Mouse (Mus musculus) layer of hippocampus, adult 8-10 months (tissue): ENCODE results near the gene Ihh. TPM values are rescaled to one million over a fixed set of nuclear protein-coding genes. Genes with fewer than 3 reads are reported as not detected.

Experiments used
- DNase-seq, 2 experiments: peaks; one replicate each; pipeline ENCODE4 v3.0.0; 2022; ENCODE audit warnings: low spot score in 2 of 2
- total RNA-seq, 4 experiments: library from RNA; stranded (reverse); gene quantifications; 2 replicates each; pipeline ENCODE4 v1.2.4; 2022

Gene Ihh
- total RNA-seq = under 1 TPM in 3 of 4 experiments, not detected in 1; 0.20 to 0.37 (median 0.32) TPM

DNA sequence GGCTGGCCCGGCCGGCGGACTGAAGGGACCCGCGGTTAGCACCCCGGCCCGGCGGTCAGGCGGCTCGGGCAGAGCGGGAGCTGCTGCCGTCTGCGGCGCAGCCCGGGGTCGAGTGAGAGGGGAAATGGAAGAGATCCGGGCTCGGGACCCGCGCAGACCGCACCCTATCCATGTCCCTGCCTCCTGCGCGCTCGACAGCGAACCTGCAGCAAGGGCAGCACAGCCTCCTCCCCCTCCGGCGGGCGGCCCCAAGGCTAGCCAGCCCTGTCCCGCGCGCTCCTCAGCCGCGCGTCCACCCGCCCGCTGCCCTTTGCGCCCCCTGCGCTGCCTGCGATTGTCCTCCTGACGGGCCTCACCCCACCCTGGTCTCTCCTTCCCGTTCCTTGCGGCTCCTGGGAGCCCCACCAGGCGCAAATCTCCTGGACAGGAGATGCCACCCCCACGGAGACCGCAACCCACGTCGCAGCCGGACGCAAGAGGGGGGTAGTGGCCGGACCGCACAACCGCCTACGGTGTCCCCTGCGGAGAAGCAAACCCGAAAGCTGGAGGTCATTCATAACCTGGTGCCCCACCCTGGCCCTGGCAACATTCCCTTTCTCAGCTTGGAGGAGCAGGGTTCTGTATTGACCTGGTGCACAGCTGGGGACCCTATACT, at the start of gene Ihh:
Gene Ihh, minus strand, starts transcription at position 117 of the 655 bp plus-strand sequence.
- no peak for DNase-seq

DNA sequence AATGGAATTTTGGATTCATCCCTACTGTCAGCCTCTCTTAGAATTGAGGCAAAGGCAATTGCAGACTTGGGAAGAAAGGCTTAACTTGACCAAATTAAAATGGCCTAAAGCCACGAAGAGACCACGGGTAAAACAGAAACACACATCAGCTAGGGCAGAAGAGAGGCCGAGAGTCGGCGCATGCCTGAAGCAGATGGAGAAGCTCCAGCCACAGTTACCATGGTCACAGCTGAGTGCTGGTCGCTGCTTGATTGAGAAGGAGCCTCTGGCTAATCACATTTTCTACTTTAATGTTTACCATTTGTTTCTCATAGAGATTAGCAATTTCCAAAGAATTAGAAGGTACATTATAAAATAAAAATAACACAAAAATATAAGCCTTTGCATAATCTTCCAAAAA, 49.7 kb upstream of the Ihh start:
- DNase-seq = peak; percentile 8 to 20

DNA sequence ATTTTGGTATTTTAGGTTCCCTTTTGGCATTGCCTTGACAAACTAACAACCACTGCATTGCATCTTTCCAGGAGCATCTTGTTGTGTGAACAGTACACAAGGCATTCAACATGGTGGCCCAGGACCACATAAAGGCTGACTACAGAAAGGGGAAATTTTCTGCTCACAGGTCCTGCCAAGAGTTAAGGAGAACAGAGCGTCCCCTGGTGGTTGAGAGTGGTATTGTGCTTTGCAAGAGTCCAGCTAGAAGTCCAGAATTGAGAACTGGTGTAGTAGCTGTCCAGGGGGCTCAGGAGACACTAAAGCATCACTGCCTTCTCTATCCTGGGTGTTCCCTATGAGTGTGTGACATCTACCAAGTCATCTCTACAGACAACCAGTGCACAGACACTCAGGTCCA, 49.0 kb upstream of the Ihh start:
- DNase-seq = peak; percentile 5 to 38

DNA sequence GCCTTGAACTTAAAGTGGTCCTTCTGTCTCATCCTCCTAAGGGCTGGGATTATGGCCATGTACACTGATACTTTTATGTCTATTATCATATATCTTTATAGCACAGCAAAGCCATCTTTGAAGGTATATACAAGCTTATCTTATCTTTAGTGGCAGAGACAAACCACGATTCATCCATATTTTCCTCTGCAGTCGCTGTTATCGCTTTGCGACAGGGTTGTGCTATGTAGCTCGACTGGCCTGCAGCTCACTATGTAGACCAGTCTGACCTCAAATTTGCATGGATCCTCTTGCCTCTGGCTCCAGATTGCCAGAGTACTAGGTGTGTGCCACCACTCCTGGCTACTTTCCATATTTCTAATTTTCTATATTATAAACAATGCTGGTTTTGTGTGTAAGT, 47.7 kb upstream of the Ihh start:
- no peak for DNase-seq

DNA sequence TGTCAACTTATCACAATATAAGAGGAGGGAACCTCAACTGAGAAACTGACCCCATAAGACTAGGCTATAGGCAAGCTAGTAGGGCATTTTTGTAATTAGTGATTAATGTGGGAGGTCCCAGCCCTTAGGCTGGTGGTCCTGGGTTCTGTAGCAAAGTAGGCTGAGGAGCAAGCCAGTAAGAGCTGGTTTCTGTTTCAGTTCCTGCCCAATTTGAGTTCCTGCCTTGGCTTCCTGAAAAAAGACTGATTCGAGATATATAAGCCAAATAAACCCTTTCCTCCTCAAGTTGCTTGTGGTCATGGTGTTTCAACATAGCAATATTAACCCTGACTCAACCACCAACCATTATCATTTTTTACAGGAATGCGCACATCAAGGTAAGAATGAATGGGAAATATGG, 45.8 kb upstream of the Ihh start:
- DNase-seq = no peak

DNA sequence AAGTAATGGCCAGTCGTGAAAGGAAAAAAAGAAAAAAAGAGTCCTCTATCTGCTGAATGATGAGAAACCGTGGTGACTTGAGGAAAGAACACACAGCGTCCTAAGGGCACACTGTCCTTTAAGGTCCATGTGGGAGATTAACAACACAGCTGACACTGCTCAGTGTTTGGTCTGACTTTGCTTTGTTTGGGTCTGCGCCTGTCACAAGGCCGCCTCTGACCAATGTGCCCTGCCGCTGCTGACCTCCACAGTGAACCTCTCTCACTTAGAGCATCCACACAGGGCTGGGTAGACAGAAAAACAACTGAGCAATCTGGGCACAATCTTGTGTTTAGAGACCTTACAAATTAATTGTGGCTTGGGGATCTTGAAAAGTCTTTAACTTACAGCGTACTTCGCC, 25.5 kb upstream of the Ihh start:
- DNase-seq = no peak

DNA sequence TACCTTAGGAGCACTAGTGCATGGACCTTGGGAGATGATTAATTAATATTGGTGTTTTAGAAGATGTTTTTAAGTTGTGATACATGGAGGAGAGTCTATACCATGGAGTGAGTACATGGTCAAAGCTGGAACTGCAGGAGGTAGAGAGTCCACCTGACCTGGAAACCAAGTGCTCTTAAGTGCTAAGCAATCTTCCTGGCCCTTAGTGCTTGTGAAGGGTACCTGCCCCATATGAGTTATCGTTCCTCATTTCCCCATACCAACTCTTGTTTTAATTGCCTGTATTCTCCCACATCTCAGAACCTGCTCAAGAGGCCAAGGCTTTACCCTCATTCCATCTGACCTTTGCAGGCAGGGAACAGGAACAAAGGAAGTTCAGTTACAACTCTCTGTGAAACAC, 24.5 kb upstream of the Ihh start:
- no peak for DNase-seq

DNA sequence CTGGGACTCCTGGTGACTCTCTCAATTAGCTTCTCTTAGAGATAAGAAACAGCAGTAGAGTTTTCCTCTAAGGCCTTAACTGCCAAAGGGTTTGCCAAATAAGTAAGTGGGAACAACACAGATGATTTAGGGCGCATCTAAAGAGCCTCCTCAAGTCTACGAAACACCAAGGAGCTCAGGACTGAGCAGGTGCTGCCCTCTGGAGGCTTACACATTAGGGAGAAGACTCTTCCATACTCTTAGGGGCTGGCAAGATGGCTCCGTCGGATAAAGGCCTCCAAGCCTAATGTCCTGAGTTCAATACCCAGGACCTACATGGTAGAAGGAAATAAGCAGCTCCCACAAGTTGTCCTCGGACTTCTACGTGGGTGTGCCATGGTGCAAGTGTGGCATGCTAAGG, 22.1 kb upstream of the Ihh start:
- no peak for DNase-seq

DNA sequence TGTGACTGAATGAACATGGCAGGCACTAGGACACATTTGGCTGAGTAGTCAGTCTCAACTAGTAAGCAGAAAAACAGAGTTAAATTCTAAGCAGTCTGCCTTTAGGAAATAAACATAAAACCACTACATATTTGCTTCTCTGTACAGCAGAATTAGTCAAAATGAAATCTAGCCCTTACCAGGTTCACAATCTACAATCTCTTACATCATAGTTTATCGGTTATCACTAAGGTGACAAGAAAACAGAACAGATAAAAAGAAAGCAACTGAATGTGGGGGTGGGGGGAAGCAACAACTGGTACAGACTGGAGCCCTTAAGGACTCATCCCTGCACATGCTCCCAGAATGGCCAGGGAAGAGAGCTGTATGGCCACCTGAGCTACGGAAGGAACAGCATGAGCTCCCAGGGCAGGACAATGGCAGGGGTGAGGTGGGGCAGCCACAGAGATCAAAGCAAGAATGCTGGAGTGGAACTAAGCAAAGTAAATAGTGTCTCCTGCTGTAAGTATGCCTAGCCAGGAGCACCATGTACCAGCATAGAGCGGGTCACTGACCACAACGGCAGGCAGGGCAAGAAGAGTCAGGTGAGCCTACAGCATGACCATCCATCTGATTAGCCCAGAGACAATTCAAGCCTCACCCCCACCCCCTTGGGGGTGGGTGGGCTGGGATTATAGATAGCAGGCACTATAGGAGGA, 20.0 kb upstream of the Ihh start:
- DNase-seq = no peak

DNA sequence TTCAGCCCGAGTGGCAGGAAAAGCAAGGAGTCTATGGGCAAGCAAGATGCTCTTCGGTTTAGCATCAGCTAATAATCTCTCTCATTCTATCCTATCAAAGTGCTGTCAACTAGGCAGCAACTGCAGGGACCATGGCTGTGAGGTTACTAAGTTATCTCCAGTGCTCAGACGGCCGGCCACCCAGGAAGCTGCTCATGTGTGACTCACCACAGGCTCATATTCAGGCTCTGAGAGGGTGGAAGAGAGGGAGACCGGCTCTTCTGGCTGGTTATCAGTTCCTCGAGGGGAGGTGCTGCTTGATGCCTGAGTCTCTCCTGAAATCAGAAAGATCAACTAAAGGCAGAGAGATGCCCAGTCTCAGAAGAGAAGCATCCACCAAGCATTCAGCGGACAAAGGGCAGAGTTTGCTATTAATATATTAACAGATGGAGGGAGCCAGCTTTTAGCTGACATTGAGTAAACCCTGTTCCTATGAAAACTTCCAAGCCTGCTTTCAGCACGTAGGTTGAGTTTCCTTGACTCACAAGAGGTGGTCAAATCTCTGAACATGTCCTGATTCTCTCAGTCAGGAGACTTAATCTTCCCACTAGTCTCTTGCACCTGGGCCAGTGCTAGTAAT, 16.6 kb upstream of the Ihh start:
- no peak for DNase-seq

DNA sequence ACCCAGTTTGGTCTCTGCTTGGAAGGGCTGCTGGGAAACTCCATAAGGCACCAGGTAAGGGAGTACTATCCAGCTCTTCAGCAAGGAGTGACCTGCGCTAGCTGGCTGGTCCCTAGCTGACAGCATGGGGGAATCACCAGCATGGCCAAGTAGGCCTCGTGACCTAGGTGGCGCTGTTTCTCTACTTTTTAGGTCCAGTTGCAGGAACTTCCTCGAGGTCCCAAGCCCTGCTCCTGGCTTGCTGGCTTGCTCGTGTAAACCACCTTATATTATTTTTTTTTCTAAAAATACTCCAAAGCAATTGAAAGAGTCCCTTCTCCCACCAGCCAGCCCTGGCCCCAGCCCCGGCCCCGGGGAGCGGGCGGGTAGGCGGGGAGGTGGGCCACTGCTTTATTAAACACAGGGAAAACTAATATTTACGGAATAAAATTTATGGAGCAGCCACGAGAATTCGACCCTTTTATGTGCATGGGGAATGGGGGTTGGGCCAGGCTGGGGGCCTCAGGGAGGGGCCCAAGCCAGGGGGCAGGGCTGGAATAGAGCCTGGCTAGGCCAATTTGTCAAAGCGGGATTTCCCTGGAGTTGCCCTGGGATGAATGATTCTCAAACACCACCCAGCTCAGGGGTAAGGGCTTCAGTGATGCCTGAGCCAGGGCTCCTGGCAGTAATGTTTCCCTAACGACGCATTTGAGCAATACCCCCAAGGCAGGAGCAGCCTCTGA, 13.2 kb upstream of the Ihh start:
- DNase-seq = peak; percentile 41 to 71

DNA sequence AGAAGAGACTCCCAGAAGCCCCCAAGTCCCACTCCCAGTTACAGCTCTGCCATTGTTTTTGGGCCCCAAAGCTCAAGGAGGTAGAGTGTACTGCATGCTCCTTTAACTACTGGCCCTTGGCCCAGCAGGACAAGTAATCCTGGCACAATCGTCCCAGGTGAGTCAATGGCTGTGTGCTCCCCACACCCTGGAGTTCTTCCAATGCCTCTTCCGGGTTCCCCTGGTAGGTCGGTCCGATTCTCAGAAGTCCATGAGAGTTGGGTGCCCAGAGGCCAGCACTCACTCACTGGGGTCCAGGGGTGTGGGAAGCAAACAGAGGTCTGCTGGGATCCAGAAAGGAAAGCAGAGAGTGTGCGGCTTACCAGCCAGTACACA, 11.4 kb upstream of the Ihh start:
- DNase-seq = no peak

DNA sequence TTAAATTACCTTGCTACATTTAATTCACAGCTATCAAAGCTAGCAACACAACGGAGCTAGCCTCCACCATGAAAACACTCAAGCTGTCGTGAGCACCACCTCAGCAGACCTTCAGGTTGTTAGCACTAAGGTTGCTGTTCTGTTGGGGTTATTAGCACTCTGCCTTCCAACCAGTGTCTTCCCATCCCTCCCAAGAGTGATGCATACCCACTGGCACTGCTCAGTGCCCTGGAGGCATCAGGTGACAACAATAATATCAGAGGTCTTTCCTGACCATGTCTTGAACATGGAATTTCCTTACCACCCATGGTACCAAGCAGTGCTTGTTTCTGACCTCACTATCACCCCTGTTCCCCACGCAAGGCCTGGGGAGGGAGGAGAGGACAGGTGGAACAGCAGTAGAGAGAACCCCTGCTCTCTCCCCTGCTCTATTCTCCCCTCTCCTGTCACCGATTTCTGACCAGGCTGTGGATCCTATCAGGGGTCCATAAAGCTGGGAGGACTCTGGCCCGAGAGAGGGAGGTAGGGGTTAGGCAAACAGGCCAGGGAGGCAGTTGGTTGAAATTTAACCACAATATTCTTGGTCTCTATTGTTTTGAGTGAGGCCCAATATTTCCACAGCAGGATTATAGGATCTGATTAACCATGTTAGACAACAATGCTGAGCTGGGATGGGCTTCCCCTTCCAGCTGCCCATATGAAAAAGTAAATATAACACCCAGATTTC, 10.8 kb upstream of the Ihh start:
- DNase-seq = no peak

DNA sequence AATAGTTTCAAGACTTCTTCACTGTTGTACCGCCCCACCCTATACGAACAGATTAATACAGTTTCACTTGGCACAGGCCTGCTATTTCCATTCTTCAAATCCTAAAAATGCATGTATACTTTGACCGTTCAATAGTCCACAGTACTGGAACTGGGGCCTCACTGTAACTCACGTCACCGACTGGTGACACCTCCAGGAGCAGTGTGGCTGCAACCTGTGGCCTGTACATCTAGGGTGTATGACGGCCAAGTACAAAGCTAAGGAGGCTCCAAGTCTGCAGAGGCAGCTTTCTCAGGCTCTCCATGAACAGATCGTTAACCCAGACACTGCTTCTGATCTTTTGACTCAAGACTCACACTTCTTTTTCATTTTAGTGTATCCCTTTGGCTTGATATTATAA, 10.2 kb upstream of the Ihh start:
- no peak for DNase-seq

DNA sequence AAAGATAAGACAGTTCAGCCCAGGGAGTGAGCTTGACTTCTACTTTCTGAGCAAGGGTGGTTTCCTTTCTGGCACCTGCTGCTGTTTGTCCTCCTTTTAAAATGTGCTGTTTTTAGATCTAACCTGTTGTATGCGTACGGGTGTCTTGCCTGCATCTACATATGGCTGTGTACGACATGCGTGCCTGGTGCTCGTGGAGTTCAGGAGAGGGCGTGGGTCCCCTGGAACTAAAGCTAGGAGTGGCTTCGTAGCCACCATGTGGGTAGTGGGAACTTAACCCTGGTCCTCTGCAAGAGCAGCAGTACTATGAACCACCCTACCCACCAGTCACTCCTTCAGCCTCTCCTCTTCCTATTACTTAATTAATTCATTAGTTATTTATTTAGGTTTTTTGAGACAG, 8.6 kb upstream of the Ihh start:
- no peak for DNase-seq

DNA sequence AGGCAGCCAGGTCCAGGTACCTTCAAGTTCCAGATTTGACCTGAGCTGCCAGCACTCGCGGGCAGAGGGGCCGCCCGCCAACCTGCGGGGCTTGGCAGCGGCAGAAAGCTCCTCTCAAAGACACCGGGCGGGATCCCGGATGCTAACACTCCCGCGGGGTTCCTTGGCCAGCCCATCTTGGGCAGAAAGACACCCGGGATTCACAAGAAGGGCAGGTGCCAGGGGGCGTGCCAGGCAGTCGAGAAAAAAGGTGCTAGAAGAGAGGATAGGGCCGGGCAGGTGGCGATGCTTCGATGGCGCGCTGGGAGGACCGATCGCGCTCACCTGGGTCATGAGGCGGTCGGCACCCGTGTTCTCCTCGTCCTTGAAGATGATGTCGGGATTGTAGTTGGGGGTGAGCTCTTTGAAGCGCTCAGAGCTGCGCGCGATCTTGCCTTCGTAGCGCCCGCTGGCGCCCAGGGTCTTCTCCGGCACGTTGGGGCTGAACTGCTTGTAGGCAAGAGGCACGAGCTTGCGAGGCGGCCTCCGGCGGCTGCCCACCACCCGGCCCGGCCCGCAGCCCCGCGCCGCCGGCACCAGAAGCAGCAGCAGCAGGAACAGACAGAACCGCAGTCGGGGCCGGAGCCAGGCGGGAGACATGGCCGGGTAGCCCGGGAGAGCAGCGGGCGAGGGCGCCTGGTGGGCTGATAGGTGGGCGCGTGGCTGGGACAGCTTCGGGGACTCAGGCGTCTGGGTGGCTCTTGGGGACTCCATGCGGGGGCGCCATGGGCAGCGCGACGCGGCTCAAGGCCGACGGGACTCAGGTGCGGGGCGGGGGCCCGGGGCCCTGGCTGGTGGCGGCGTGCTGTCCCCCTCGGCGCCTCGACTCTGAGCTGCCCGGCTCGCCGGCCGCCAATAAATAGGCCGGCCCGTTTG, 639 bp downstream of the Ihh start:
- DNase-seq = no peak

DNA sequence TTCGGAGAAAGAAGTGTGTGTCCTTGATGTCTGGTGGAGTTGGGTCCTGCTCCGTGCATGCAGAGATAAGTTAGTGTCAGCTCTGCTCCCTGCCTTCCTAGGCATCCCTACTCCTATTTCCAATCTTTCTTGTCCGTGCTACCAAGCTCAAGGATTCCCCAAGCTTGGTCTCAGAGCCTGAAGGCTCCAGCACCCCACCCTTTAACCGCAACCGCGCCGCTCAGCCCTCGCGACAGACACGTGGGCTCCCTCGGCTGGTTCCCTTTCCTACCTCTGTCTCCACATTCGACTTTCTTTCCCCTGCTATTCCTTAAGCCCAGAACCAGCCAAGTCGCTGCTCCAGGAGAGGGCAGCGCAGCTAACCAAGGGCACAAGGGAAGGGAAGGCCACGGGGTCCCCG, 1.4 kb downstream of the Ihh start:
- no peak for DNase-seq

DNA sequence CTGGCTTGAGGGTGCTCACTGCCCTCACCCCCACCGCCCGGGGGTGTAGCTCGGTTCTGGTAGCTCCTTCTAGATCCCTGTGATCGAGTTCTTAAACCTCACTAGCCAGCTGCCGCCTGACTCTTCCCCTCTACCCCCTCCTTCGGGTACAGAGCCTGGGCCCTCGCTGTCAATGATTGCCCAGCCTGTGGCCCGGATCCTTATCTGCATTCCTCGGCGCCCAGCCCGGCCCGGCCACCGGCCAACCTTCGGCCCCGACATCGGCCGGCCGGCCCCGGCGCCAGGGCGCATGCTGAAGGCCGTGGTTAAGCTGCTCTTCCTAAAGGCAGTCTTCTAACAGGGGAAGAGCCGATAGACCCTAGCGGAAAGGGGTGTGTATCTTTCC, 1.8 kb downstream of the Ihh start:
- no peak for DNase-seq

DNA sequence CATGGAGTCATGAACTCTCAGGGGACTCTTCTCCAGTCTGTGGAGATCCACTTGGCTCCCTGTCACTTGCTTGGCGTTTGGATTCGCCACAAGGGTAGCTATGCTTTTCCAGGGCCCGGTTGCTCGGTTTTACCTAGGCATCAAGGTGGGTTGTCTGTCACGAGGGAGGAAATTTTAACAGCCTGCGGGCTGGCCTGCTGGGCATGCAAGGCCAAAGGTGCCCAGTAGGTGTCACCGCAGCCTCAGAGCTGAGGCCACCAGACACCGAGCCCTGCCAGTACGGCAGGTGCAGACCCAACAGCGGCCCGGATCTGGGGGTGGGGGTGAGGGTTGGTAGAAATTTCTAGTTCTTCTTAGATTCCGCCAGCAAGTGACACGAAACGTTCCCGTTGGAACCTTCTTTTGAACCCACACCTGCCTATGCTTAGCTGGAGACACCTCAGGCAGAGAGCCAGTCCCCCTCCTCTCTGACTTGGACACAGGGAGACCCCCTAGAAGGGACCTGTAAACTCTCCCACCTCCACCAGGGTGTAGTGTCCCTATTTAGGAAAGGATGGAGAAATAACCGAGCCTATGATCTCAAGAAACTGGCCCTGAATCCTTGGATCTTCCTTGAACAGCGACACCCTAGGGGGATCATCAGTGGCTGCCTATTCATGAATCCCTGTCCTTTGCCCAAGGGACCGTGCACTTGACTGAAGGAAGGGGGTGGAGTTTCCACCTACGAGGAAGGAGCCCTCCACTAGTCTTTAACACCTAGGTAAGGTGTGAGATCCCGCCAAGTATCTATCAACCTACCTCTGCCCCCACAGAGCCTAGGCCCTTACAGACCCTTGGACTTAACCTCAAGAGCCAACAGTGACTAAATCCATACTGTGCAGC, 2.4 kb downstream of the Ihh start:
- peak in 1 of 2 experiments; percentile 51 for DNase-seq
